Mouse (Mus musculus) E14TG2a.4 (cell line): ENCODE measurements around the gene Golga2.

Source experiments
- H3K27me3 ChIP-seq: 2 replicates; pipeline ENCODE4 v1.6.1; 2014; ENCODE audit warnings: low read length, control low read depth; ENCODE audit not compliant: insufficient read depth
- H3K36me3 ChIP-seq: 2 replicates; pipeline ENCODE4 v1.6.1; 2014; ENCODE audit warnings: low read length, control low read depth; ENCODE audit not compliant: insufficient read depth
- H3K4me1 ChIP-seq: replicated peaks from 2 replicates; pipeline ENCODE4 v1.6.1; 2014; ENCODE audit warnings: low read depth, low read length, control low read depth
- H3K4me3 ChIP-seq: replicated peaks from 2 replicates; pipeline ENCODE4 v1.5.1; 2014; ENCODE audit warnings: mild to moderate bottlenecking, low read length
- H3K9me3 ChIP-seq: 2 replicates; pipeline ENCODE4 v1.6.1; 2014; ENCODE audit warnings: low read length, control low read depth
- CTCF ChIP-seq: conservative IDR thresholded peaks from 2 replicates; pipeline ENCODE4 v1.5.1; 2014; ENCODE audit warnings: low read length
- NANOG ChIP-seq: IDR thresholded peaks from 2 replicates; pipeline ENCODE4 v1.6.1; 2014; ENCODE audit warnings: borderline replicate concordance, low read length, mixed read lengths
- POU5F1 ChIP-seq: IDR thresholded peaks from 2 replicates; pipeline ENCODE4 v1.6.1; 2014; ENCODE audit warnings: low read length, borderline replicate concordance

Golga2 gene

GRCm38 (mm10) chr2:32252658-32253057 lies 34.5 kb upstream of the Golga2 start:
- no peaks in the 10 kb centered on the region for H3K9me3 ChIP-seq
- H3K36me3 ChIP-seq = peaks cover 95% of the 10 kb centered on the region
- H3K27me3 ChIP-seq = no peaks in the 10 kb centered on the region
- H3K4me3 ChIP-seq = no peak overlapping the region
- TF ChIP-seq CTCF = no peak
- no peak for TF ChIP-seq NANOG
- no peak for TF ChIP-seq POU5F1
- peaks cover 44% of the 10 kb centered on the region for H3K4me1 ChIP-seq

- TF ChIP-seq CTCF = no peak
- no peak for TF ChIP-seq NANOG
- no peak for TF ChIP-seq POU5F1
- no peaks in the 10 kb centered on the region for H3K9me3 ChIP-seq
- H3K4me1 ChIP-seq = peaks cover 46% of the 10 kb centered on the region
- H3K4me3 ChIP-seq = no peak overlapping the region
- H3K27me3 ChIP-seq = no peaks in the 10 kb centered on the region
- peaks cover 95% of the 10 kb centered on the region for H3K36me3 ChIP-seq
Measured at GRCm38 (mm10) chr2:32253352-32253751, 33.8 kb upstream of the Golga2 start.

GRCm38 (mm10) chr2:32254563-32254962 lies 32.6 kb upstream of the Golga2 start:
- TF ChIP-seq NANOG (no peak), CTCF (no peak), POU5F1 (no peak)
- peaks cover 91% of the 10 kb centered on the region for H3K36me3 ChIP-seq
- peaks cover 56% of the 10 kb centered on the region for H3K4me1 ChIP-seq

GRCm38 (mm10) chr2:32256273-32256672 lies 30.9 kb upstream of the Golga2 start:
- no peaks in the 10 kb centered on the region for H3K9me3 ChIP-seq
- no peak overlapping the region for H3K4me3 ChIP-seq
- peaks cover 74% of the 10 kb centered on the region for H3K36me3 ChIP-seq
- H3K4me1 ChIP-seq = peaks cover 62% of the 10 kb centered on the region
- H3K27me3 ChIP-seq = no peaks in the 10 kb centered on the region
- no peak for TF ChIP-seq NANOG
- no peak for TF ChIP-seq CTCF
- no peak for TF ChIP-seq POU5F1

More at GRCm38 (mm10) chr2:32254563-32254962, 32.6 kb upstream of the Golga2 start:
- Histone ChIP-seq H3K9me3 (no peaks in the 10 kb centered on the region), H3K4me3 (no peak overlapping the region), H3K27me3 (no peaks in the 10 kb centered on the region)

GRCm38 (mm10) chr2:32258887-32259533 lies 28.2 kb upstream of the Golga2 start:
- no peaks in the 10 kb centered on the region for H3K9me3 ChIP-seq
- H3K27me3 ChIP-seq = no peaks in the 10 kb centered on the region
- peaks cover 47% of the 10 kb centered on the region for H3K36me3 ChIP-seq
- TF ChIP-seq POU5F1 = no peak
- no peak for TF ChIP-seq CTCF
- no peak for TF ChIP-seq NANOG
- peak overlapping the region; percentile 96 for H3K4me3 ChIP-seq
- H3K4me1 ChIP-seq = peaks cover 37% of the 10 kb centered on the region

GRCm38 (mm10) chr2:32259657-32260417 lies 27.3 kb upstream of the Golga2 start, which contains the start of gene Uck1:
TSS of gene Uck1 (minus strand) at chr2:32260159.
- Histone ChIP-seq H3K9me3 (no peaks in the 10 kb centered on the region), H3K27me3 (no peaks in the 10 kb centered on the region), H3K4me3 (peak within 1 kb of the TSS; percentile 96), H3K36me3 (peaks cover 39% of the 10 kb centered on the region), H3K4me1 (peaks cover 40% of the 10 kb centered on the region)
- TF ChIP-seq POU5F1 (no peak), CTCF (no peak), NANOG (no peak)

- H3K36me3 ChIP-seq = peaks cover 35% of the 10 kb centered on the region
Measured at GRCm38 (mm10) chr2:32260635-32261034, 26.5 kb upstream of the Golga2 start.

GRCm38 (mm10) chr2:32275823-32276222 lies 11.4 kb upstream of the Golga2 start:
- H3K4me3 ChIP-seq = no peak overlapping the region
- TF ChIP-seq CTCF (no peak), NANOG (no peak), POU5F1 (no peak)
- H3K36me3 ChIP-seq = peaks cover 39% of the 10 kb centered on the region
- peaks cover 13% of the 10 kb centered on the region for H3K27me3 ChIP-seq
- H3K4me1 ChIP-seq = no peaks in the 10 kb centered on the region
- peaks cover 20% of the 10 kb centered on the region for H3K9me3 ChIP-seq

More at GRCm38 (mm10) chr2:32260635-32261034, 26.5 kb upstream of the Golga2 start:
- TF ChIP-seq POU5F1 = no peak
- peak; percentile 77 for TF ChIP-seq CTCF
- no peak for TF ChIP-seq NANOG
- Histone ChIP-seq H3K9me3 (no peaks in the 10 kb centered on the region), H3K4me1 (peaks cover 40% of the 10 kb centered on the region), H3K4me3 (peak overlapping the region; percentile 96; the same call in 1 of the 2 replicates), H3K27me3 (no peaks in the 10 kb centered on the region)

- TF ChIP-seq NANOG = no peak
- TF ChIP-seq CTCF = no peak
- TF ChIP-seq POU5F1 = no peak
- Histone ChIP-seq H3K4me3 (no peak overlapping the region), H3K9me3 (no peaks in the 10 kb centered on the region), H3K36me3 (peaks cover 95% of the 10 kb centered on the region), H3K4me1 (peaks cover 28% of the 10 kb centered on the region), H3K27me3 (no peaks in the 10 kb centered on the region)
Measured at GRCm38 (mm10) chr2:32282289-32282688, 4.9 kb upstream of the Golga2 start.
